Mouse (Mus musculus): ENCODE measurements around the gene Sphk1. TPM values are rescaled to one million over a fixed set of nuclear protein-coding genes. Genes with fewer than 3 reads are reported as not detected.
A peak's percentile ranks its signal among the peaks of the same experiment; 100 is the strongest.

The Sphk1 gene
- total RNA-seq, 2 experiments from 2014 or later = 1.6 to 1.9 TPM

GRCm38 (mm10) chr11:116533341-116534153 is 2.8 kb downstream of the Sphk1 start:
- TF ChIP-seq CTCF (conservative IDR thresholded peaks at IDR 0.05) = no peak
- H3K4me3 ChIP-seq = peak overlapping the region; percentile 55
- no peak for DNase-seq (ENCODE audit: low spot score in 2 of 2)
- H3K27ac ChIP-seq = no peak overlapping the region

DNA sequence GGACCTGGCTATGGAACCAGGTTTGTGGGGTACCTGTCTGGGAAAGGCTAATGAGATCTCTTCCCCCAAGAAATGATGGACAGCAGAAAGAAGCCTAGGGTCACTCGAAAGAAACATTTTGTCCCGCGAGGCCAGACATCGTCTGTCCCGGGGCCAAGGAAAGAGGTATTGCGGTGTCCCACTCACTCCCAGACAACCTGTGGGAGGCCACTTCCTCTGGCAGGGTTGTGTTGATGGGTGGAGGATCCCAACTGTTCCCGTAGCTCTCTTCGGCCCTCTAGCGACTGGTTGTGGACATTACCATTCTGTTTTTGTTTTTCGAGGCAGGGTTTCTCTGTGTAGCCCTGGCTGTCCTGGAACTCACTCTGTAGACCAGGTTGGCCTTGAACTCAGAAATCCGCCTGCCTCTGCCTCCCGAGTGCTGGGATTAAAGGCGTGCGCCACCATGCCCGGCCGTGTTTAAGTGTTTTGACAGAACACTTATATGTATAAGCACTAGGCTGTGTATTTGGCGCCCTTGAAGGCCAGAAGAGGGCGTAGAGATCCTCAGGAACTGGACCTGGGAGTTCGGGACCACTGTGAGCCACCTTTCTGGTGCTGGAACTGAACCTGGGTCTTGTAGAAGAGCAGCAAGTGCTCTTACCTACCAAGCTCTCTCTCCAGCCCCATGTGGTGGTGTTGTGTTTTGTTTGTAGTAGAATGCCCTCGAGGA is 3.6 kb downstream of the Sphk1 start:
- peak; percentile 87 for TF ChIP-seq CTCF (conservative IDR thresholded peaks at IDR 0.05)
- DNase-seq (ENCODE audit: low spot score in 2 of 2) = peak; percentile 65 to 76
- Histone ChIP-seq H3K4me3 (peak overlapping the region; percentile 55), H3K27ac (no peak overlapping the region)

DNA sequence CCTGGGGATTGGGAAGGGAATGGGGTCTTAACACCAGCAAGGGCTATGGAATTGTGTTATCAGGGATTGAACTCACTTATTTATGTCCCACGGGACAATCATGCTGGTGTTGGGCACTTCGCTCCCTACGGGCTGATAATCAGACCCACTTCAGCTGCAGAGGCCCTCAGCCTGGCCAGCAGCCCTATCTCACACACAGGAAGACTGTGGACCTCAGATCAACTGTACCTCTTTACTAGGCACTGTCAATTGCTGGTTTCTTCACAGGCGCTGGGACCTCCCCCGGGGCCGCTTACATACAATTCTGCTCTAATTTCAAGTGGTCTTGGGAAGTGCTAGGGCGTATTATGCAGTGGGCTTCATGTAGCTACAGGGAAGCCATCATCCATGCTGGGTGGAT is 6.0 kb downstream of the Sphk1 start:
- no peak for TF ChIP-seq CTCF (conservative IDR thresholded peaks at IDR 0.05)
- no peak overlapping the region for H3K27ac ChIP-seq
- no peak for DNase-seq (ENCODE audit: low spot score in 2 of 2)
- no peak overlapping the region for H3K4me3 ChIP-seq

GRCm38 (mm10) chr11:116537388-116537787 is 6.7 kb downstream of the Sphk1 start:
- no peak for DNase-seq (ENCODE audit: low spot score in 2 of 2)
- Histone ChIP-seq H3K27ac (no peak overlapping the region), H3K4me3 (no peak overlapping the region)
- TF ChIP-seq CTCF (conservative IDR thresholded peaks at IDR 0.05) = no peak

DNA sequence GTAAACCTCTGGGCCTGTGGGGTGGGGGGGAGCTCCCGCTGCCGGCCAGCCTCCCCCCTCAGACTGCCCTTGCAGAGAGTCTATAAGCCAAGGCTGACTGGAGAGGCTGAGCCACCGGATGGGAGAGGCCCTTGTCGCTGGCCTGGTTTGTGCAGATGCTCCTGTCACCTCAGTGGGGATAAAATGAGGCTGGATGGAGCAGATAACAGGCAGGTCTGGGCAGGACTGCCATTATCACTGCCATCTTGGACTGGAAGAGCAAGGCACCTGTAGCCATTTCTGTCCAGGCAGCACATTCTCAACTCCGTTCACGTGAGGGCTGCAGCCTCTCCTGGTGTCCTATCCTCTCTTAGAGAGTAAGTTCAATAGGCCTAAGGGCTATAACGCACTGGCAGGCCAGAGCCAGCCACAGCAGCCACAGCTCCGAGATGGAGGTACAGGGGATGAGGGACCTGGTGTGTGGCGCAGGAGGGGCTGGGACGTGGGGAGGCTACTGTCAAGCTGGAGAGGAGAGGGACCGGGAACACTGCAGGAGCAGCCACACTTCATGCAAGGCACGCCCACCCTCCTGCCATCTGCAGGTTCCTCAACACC is 7.5 kb downstream of the Sphk1 start:
- DNase-seq (ENCODE audit: low spot score in 2 of 2) = no peak
- Histone ChIP-seq H3K4me3 (no peak overlapping the region), H3K27ac (no peak overlapping the region)
- no peak for TF ChIP-seq CTCF (conservative IDR thresholded peaks at IDR 0.05)

DNA sequence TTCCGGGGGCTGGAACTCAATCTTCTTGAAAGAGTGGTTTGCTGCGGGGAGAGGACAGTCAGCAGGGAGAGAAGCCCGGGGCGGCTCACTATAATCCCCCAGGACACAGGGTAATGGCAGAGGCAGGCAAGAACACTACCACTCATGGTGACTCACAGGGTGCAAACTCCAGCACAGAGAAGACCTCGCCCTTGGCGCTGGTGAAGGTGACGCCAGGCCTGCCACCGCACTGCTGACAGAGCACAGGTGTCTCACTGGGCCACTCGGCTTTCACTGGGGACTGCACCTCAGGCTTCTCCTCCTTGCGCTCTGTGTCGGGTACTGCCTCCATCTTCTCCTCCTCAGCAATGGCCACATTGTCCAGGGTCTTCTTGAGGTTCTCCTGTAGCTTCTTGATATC is 10.5 kb downstream of the Sphk1 start:
- Histone ChIP-seq H3K27ac (no peak overlapping the region), H3K4me3 (no peak overlapping the region)
- DNase-seq (ENCODE audit: low spot score in 2 of 2) = no peak
- no peak for TF ChIP-seq CTCF (conservative IDR thresholded peaks at IDR 0.05)

DNA sequence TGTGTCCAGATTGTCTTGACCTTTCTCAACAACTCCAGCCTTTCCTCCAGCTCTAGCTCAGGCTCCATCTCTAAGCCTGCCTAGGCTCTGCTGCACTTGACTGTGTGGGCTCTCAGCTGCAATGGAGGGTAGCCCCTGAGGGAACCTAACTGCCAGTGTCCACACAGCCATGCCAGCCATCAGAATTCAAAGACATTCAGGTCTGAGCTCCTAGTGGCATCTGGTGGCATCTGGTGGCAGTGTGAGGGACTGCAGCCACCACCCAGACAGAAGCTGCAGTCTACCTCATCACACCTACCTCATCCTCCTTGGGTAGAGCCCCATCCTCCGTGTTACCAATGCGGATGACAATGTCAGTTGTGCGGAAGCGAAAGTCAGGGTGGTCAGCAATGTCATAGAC is 12.4 kb downstream of the Sphk1 start:
- peak; percentile 84 for TF ChIP-seq CTCF (conservative IDR thresholded peaks at IDR 0.05)
- Histone ChIP-seq H3K27ac (no peak overlapping the region), H3K4me3 (no peak overlapping the region)
- peak in 1 of 2 experiments; percentile 47 for DNase-seq (ENCODE audit: low spot score in 2 of 2)

DNA sequence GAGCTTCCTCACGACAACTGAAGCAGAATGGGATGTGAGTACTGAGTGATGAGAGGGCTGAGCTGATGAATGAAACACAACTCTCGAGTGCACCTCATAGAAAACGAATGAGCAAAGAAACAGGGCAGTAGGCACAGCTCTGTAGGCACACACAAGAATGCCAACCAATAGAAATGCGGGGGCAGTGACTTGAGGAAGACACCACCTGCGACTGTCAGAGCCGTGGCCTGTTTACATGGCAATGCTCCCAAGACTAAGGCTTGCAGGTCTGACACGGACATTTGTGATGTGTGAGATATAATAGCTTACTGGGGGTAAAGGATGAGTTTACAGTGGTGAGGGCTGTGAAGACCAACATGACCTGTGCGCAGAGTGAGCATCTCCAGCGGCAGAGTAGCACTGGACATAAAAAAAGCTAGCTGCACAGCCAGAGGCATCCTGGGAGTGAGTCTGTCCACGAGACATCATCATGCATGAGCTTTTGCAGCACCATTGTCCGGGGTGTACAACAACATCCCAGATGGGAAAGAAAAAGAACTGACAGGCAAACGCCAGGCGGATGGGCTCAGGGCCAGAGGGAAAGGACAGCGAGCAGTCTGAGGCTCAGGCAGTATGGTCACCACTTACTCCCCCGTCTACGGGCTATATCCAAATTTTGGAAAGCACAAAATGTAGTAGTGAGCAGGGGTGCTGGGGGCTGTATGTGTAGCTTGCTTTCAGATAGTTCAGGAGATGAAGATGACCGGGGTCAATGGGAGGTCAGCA is 16.8 kb downstream of the Sphk1 start:
- H3K4me3 ChIP-seq = no peak overlapping the region
- no peak for DNase-seq (ENCODE audit: low spot score in 2 of 2)
- no peak overlapping the region for H3K27ac ChIP-seq
- TF ChIP-seq CTCF (conservative IDR thresholded peaks at IDR 0.05) = no peak

DNA sequence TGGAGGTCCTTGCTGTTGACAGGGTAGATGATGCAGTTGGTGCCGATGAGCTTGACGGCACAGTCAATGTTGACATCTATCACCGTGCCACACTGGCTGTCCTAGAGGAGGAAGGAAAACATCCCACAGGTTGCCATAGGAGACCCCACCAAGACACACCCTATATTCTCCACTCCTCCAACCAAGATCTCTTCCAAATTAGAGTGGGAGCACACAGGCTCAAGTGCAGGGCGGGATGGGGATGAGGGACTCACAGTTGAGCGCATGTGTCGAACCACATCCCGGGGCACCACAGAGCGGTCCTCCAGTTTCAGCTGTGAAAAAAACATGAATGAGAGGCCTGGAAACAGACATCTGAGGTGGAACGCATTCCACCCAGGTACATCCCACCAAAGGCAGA is 18.1 kb downstream of the Sphk1 start:
- no peak for TF ChIP-seq CTCF (conservative IDR thresholded peaks at IDR 0.05)
- Histone ChIP-seq H3K27ac (no peak overlapping the region), H3K4me3 (no peak overlapping the region)
- DNase-seq (ENCODE audit: low spot score in 2 of 2) = no peak

DNA sequence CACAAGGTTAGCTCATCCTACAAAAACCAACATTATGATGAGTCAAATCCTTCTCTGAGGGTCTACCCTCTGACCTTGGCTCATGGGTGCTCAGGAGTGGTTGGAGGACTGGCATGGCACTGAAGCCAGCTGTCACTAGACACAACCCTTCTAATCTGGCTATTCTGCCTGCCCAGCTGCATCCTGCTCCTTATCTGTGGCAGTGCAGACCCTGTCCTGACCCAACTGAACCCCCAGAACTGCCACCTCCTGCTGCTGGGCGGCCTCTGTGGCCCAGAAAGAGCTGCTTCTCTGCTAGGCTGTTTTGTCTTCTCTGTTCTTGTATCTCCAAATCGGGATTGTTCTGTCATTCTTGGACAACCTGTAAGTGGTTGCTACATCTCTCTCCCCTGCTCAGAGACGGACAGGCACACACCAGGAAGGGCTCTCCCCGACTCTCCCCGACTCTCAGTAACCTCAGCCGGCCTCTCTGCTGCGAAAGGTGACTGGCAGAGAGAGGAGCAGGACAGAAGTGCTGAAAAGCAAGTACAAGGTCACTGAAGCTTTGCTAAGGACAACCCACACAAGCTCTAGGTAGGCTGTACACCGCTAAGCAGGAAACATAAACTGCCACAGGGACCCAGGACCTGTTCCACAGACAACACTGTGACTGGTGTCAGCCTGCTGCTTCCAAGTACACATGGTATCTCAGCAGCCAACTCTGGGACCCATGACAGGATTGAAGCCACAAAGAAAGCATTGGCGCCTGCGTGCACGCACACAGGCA is 18.7 kb downstream of the Sphk1 start:
- no peak for DNase-seq (ENCODE audit: low spot score in 2 of 2)
- H3K4me3 ChIP-seq = no peak overlapping the region
- no peak for TF ChIP-seq CTCF (conservative IDR thresholded peaks at IDR 0.05)
- H3K27ac ChIP-seq = no peak overlapping the region

- no peak for TF ChIP-seq CTCF (conservative IDR thresholded peaks at IDR 0.05)
- no peak overlapping the region for H3K4me3 ChIP-seq
- no peak for DNase-seq (ENCODE audit: low spot score in 2 of 2)
- 0 out of 2 replicates have a peak overlapping the region, but pooled peaks have one; percentile 44 for H3K27ac ChIP-seq
These were observed 20.0 kb downstream of the Sphk1 start for GRCm38 (mm10) chr11:116550748-116551147.

- H3K27ac ChIP-seq = no peak overlapping the region
- no peak for TF ChIP-seq CTCF (conservative IDR thresholded peaks at IDR 0.05)
- DNase-seq (ENCODE audit: low spot score in 2 of 2) = no peak
- no peak overlapping the region for H3K4me3 ChIP-seq
These were observed 21.5 kb downstream of the Sphk1 start for GRCm38 (mm10) chr11:116552194-116552593.

All from layer of hippocampus, adult 2 months (tissue).